Mouse (Mus musculus) inflammation-experienced regulatory T-cells, adult 6 months (primary cell): ENCODE measurements at regions not wholly inside any gene's neighbourhood (a gene's known extent, or its start where the extent isn't known, plus 50 kb on each side); places are given as distances from the start of the nearest gene placed in this dataset.
A peak's percentile ranks its signal among the peaks of the same experiment; 100 is the strongest.
"Not testable (repeated sequence)": the region's sequence is repeated elsewhere in the genome, so short reads cannot be mapped to it uniquely, and the experiment has no call there.

Experiments used
- ATAC-seq: one replicate; pipeline ENCODE4 v1.8.0; 2017

- no peak for ATAC-seq
Measured at GRCm38 (mm10) chr2:79022954-79023353, 155.0 kb downstream of the Ube2e3 start.

GRCm38 (mm10) chr2:79025678-79026077 is 157.8 kb downstream of the Ube2e3 start:
- ATAC-seq = no peak

- no peak for ATAC-seq
Measured at GRCm38 (mm10) chr2:79030990-79031389, 163.1 kb downstream of the Ube2e3 start.

GRCm38 (mm10) chr2:79036296-79036695 is 168.4 kb downstream of the Ube2e3 start:
- ATAC-seq = peak; percentile 49

- no peak for ATAC-seq
Measured at GRCm38 (mm10) chr2:79038624-79039023, 170.7 kb downstream of the Ube2e3 start.

- not testable (repeated sequence) for ATAC-seq
Measured at GRCm38 (mm10) chr2:79044804-79045203, 176.9 kb downstream of the Ube2e3 start.

- no peak for ATAC-seq
Measured at GRCm38 (mm10) chr2:79045508-79045907, 177.6 kb downstream of the Ube2e3 start.

- ATAC-seq = no peak
Measured at GRCm38 (mm10) chr2:79048020-79048419, 180.1 kb downstream of the Ube2e3 start.

GRCm38 (mm10) chr2:79048777-79049537 is 181.0 kb downstream of the Ube2e3 start:
- no peak for ATAC-seq

GRCm38 (mm10) chr2:79050495-79051046 is 182.6 kb downstream of the Ube2e3 start:
- peak; percentile 70 for ATAC-seq

- ATAC-seq = no peak
Measured at GRCm38 (mm10) chr2:79052226-79052625, 184.3 kb downstream of the Ube2e3 start.

- ATAC-seq = peak; percentile 74
Measured at GRCm38 (mm10) chr2:79056138-79056537, 188.2 kb downstream of the Ube2e3 start.

- no peak for ATAC-seq
Measured at GRCm38 (mm10) chr2:79059115-79059943, 191.4 kb downstream of the Ube2e3 start.

- ATAC-seq = no peak
Measured at GRCm38 (mm10) chr2:79059944-79060238, 192.0 kb downstream of the Ube2e3 start.

- ATAC-seq = no peak
Measured at GRCm38 (mm10) chr2:79060320-79060719, 192.4 kb downstream of the Ube2e3 start.

- ATAC-seq = no peak
Measured at GRCm38 (mm10) chr2:79061645-79062044, 193.6 kb upstream of the Itga4 start.

GRCm38 (mm10) chr2:79062196-79062636 is 193.0 kb upstream of the Itga4 start:
- no peak for ATAC-seq

GRCm38 (mm10) chr2:79063641-79064040 is 191.6 kb upstream of the Itga4 start:
- ATAC-seq = no peak

GRCm38 (mm10) chr2:79065321-79065720 is 189.9 kb upstream of the Itga4 start:
- no peak for ATAC-seq

- no peak for ATAC-seq
Measured at GRCm38 (mm10) chr2:79076115-79076514, 179.1 kb upstream of the Itga4 start.

- no peak for ATAC-seq
Measured at GRCm38 (mm10) chr2:79078836-79079394, 176.3 kb upstream of the Itga4 start.

- ATAC-seq = no peak
Measured at GRCm38 (mm10) chr2:79081769-79082168, 173.5 kb upstream of the Itga4 start.

- no peak for ATAC-seq
Measured at GRCm38 (mm10) chr2:79086280-79086679, 168.9 kb upstream of the Itga4 start.
